Mouse (Mus musculus): ENCODE results near the gene Rpl23.

Gene Rpl23

GRCm38 (mm10) chr11:97781832-97782563, at the start of gene Rpl23:
TSS of gene Rpl23 (minus strand) at chr11:97782437.
- peak; percentile 99 for DNase-seq

GRCm38 (mm10) chr11:97832001-97832400, 49.8 kb upstream of the Rpl23 start:
- peak in 1 of 2 experiments; percentile 26 for DNase-seq

GRCm38 (mm10) chr11:97830501-97830900, 48.3 kb upstream of the Rpl23 start:
- no peak for DNase-seq

- peak in 1 of 2 experiments; percentile 52 for DNase-seq
These were observed 47.8 kb upstream of the Rpl23 start for GRCm38 (mm10) chr11:97829913-97830476.

- no peak for DNase-seq
These were observed 47.1 kb upstream of the Rpl23 start for GRCm38 (mm10) chr11:97829365-97829764.

- no peak for DNase-seq
These were observed 45.4 kb upstream of the Rpl23 start for GRCm38 (mm10) chr11:97827654-97828053.

- DNase-seq = no peak
These were observed 44.2 kb upstream of the Rpl23 start for GRCm38 (mm10) chr11:97826414-97826813.

GRCm38 (mm10) chr11:97825971-97826370, 43.7 kb upstream of the Rpl23 start:
- DNase-seq = no peak

GRCm38 (mm10) chr11:97825295-97825694, 43.1 kb upstream of the Rpl23 start:
- DNase-seq = no peak

GRCm38 (mm10) chr11:97824895-97825294, 42.7 kb upstream of the Rpl23 start:
- DNase-seq = no peak

- DNase-seq = no peak
These were observed 41.9 kb upstream of the Rpl23 start for GRCm38 (mm10) chr11:97824168-97824567.

GRCm38 (mm10) chr11:97822840-97823603, 40.8 kb upstream of the Rpl23 start:
- DNase-seq = no peak

GRCm38 (mm10) chr11:97821401-97822064, 39.3 kb upstream of the Rpl23 start:
- no peak for DNase-seq

GRCm38 (mm10) chr11:97820840-97821239, 38.6 kb upstream of the Rpl23 start:
- peak; percentile 78 to 83 for DNase-seq

- DNase-seq = no peak
These were observed 37.7 kb upstream of the Rpl23 start for GRCm38 (mm10) chr11:97819923-97820322.

GRCm38 (mm10) chr11:97819102-97819501, 36.9 kb upstream of the Rpl23 start:
- DNase-seq = peak in 1 of 2 experiments; percentile 43

- peak; percentile 79 to 82 for DNase-seq
These were observed 36.3 kb upstream of the Rpl23 start for GRCm38 (mm10) chr11:97818571-97818970.

- no peak for DNase-seq
These were observed 35.8 kb upstream of the Rpl23 start for GRCm38 (mm10) chr11:97818003-97818402.

GRCm38 (mm10) chr11:97817379-97817778, 35.1 kb upstream of the Rpl23 start:
- DNase-seq = peak; percentile 61 to 80

- no peak for DNase-seq
These were observed 34.7 kb upstream of the Rpl23 start for GRCm38 (mm10) chr11:97816916-97817315.

- no peak for DNase-seq
These were observed 33.9 kb upstream of the Rpl23 start for GRCm38 (mm10) chr11:97816176-97816575.

- DNase-seq = peak in 1 of 2 experiments; percentile 38
These were observed 33.5 kb upstream of the Rpl23 start for GRCm38 (mm10) chr11:97815736-97816135.
